Mouse (Mus musculus) liver (tissue): ENCODE data around the gene Naip1.
"Not testable (repeated sequence)": the region's sequence is repeated elsewhere in the genome, so short reads cannot be mapped to it uniquely, and the experiment has no call there.

Source experiments
- DNase-seq: peaks from one replicate; pipeline ENCODE4 v3.0.0-alpha.2; 2020; ENCODE audit warnings: mixed read lengths

The Naip1 gene

GRCm38 (mm10) chr13:100452415-100453127 lies at the start of gene Naip1:
Gene Naip1, minus strand, starts transcription at chr13:100452869.
- DNase-seq: not testable (repeated sequence)

- not testable (repeated sequence) for DNase-seq
These were observed 47.0 kb upstream of the Naip1 start for GRCm38 (mm10) chr13:100499625-100500024.

GRCm38 (mm10) chr13:100495337-100495736 lies 42.7 kb upstream of the Naip1 start:
- no peak for DNase-seq

DNA sequence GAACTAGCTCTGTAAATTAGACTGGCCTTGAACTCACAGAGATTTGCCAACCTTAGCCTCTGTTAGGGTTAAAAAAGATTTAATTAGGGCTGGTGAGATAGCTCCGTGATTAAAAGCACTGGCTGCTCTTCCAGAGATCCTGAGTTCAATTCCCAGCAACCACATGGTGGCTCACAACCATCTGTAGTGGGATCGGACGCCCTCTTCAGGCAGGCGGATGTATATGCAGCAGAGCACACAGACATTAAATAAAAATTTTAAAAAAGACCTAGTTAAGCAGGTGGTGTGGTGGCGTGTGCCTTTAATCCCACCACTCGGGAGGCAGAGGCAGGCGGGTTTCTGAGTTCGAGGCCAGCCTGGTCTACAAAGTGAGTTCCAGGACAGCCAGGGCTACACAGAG lies 41.7 kb upstream of the Naip1 start:
- DNase-seq: not testable (repeated sequence)

- DNase-seq: no peak
These were observed 40.6 kb upstream of the Naip1 start for GRCm38 (mm10) chr13:100493313-100493712.

DNA sequence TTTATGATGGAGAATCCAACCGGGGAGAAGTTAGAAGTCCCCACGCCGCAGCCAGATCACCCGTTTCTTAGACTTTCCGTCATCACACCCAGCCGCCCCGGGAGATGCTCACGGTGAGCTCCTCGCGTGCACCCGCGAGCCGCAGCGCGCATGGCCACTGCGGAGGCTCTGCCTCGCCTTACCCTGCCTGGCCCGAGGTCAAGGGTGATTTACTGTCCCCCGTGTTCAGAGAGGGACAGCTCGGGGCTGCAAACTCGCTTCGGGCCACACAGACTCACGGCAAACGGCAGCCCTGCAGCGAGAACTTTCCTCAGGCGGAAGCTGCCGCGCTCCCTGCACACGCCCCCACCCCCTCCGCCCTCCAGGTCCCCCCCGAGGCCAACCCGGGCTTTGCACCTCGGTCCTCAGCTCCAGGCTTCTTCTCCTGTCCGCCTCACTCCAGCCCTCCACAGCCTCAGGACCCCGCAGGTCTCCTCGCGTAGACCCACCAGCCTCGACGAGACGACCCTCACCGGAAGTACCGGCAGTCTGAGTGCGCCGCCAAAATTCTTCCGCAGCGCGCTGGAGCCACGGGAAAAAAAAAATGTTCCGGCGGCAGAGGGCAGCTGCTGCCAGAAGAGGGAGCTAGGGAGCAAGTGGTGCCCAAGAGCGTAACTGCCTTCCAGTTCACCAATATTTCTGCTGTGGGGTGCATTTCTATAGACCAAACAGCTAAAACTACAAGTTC lies 39.6 kb upstream of the Naip1 start, which contains the start of gene Gtf2h2:
Gene Gtf2h2 (minus strand): TSS at position 519 of the 727 bp plus-strand sequence.
- DNase-seq: peak; percentile 85

GRCm38 (mm10) chr13:100491623-100492022 lies 39.0 kb upstream of the Naip1 start:
- DNase-seq: no peak

DNA sequence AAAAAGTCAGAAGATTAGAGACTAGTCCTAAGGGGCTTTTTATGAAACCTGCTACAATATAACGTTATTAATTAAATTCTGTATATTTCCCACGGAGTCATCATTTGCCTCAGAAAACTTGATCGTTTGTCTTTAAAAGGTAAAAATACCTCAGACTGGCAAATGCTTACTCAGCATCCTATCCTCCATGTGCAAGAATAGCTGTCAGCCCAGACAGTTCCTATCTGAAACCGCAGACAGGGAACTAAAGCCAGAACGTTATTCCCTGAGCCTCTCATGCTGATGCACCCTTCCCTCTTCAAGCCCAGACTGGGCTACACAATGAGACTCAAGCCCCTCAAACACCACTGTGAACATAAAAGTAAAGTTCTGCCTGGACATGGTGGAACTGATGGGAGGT lies 37.8 kb upstream of the Naip1 start:
- no peak for DNase-seq

DNA sequence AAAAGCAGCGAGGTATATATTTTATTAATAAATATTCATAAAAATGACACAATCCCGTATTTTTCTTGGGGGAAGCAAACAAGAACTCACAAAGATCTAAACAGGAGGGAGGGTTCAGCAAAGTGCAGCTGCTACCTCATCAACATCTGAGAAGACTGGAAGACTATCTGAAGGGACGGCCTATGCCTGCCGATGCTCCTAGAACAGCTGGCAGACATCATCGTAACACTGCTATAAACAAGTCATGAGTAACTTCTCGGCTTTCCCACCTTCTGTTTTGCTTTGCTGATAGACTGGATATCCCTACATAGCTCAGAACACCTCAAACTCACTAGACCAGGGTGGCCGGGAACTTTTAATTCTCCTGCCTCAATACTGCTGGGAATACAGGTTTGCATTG lies 30.9 kb upstream of the Naip1 start:
- DNase-seq: no peak

GRCm38 (mm10) chr13:100463527-100464222 lies 11.0 kb upstream of the Naip1 start:
- DNase-seq: peak; percentile 12

- DNase-seq: no peak
These were observed 8.7 kb upstream of the Naip1 start for GRCm38 (mm10) chr13:100461336-100461735.

- no peak for DNase-seq
These were observed 3.2 kb downstream of the Naip1 start for GRCm38 (mm10) chr13:100449495-100449894.

GRCm38 (mm10) chr13:100440116-100440515 lies 12.6 kb downstream of the Naip1 start:
- no peak for DNase-seq

- no peak for DNase-seq
These were observed 14.0 kb downstream of the Naip1 start for GRCm38 (mm10) chr13:100438701-100439100.

DNA sequence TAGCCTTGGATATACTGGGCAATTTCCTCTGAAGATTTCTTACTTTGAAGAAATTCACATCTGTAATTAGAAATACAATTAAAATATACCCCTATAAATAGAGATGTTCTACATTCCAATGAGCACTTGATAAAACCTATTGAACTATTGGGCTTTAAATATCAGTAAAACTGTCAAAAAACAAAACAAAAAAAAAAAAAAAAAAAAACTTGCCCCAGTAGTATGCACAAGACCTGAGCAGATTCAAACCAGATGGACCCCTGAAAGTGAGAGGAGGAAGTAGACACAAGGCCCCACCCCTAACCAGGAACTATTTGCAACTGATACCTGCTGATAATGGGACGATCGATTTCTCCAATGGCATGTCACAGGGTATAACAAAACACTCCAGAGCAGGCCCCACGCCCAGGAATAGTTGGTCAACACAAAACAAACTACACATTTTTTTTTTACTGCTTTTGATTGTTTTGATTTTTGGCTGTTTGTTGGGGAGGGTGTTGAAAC lies 15.3 kb downstream of the Naip1 start:
- no peak for DNase-seq

DNA sequence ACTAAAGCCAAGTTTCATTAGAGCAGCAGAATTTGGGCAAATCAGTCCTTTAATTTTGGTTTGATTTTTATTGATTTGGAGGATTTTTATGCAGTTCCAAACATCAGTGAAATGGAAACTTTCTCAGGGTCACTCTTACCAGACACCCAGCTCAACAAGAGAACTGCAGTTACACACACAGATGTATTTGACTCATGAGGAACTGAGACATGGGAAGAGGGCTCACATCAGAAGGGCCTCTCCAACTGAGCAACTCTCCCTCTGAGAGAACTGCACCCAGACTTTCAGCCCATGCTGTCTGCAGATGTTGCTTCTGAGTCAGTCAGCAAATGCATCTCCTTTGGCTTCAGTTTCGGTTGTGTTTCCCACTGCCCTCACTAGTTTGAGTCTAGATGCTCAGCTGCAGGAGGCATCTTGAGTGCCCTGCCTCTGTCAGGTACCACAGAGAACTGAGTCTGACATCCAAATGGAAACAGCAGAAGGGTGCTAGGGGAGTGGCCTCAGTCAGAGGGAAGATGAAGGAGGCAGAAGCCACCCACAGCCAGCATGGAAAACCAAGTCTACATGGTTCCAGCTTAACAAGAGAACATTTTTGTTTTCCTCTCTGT lies 16.0 kb downstream of the Naip1 start:
- DNase-seq: not testable (repeated sequence)

- not testable (repeated sequence) for DNase-seq
These were observed 32.7 kb downstream of the Naip1 start for GRCm38 (mm10) chr13:100419958-100420357.

GRCm38 (mm10) chr13:100414428-100414827 lies 38.2 kb downstream of the Naip1 start:
- DNase-seq: no peak

GRCm38 (mm10) chr13:100409825-100410224 lies 42.8 kb downstream of the Naip1 start:
- DNase-seq: no peak

- DNase-seq: no peak
These were observed 43.5 kb downstream of the Naip1 start for GRCm38 (mm10) chr13:100409181-100409580.

GRCm38 (mm10) chr13:100408242-100408641 lies 44.4 kb downstream of the Naip1 start:
- DNase-seq: no peak

- not testable (repeated sequence) for DNase-seq
These were observed 49.6 kb downstream of the Naip1 start for GRCm38 (mm10) chr13:100402930-100403637.
